Mouse (Mus musculus): ENCODE measurements at regions not wholly inside any gene's neighbourhood (a gene's known extent, or its start where the extent isn't known, plus 50 kb on each side); places are given as distances from the start of the nearest gene placed in this dataset.
"Not testable (repeated sequence)": the region's sequence is repeated elsewhere in the genome, so short reads cannot be mapped to it uniquely, and the experiment has no call there.

DNA sequence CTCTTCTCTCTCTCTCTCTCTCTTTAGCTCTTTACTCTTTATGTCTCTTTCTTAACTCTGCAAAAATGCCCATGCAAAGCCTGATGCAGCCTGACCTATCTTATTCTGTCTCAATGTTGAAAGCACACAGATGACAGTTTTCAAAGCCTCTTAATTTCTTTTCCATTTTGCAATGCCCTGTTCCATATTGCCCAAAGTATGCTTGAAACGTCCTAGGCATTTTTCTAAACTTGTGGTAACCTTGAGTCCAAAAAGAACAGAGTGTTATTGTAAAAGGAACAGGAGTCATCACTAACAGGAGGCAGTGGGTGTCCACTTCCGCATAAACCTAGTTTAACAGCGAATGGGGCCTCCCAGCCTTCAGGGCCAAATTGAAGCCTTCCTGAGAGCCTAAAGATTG, 271.9 kb upstream of the Hand2 start:
- Histone ChIP-seq H3K79me2 (ENCODE audit: control insufficient read depth, insufficient read depth) (no peaks in the 10 kb centered on the region), H3K36me3 (ENCODE audit: control insufficient read depth, insufficient read depth) (no peaks in the 10 kb centered on the region), H3K27me3 (ENCODE audit: control insufficient read depth, insufficient read depth, insufficient read length) (no peaks in the 10 kb centered on the region), H3K4me3 (ENCODE audit: insufficient read depth, poor library complexity, severe bottlenecking) (no peak overlapping the region), H3K79me3 (ENCODE audit: low read depth) (no peaks in the 10 kb centered on the region), H3ac (ENCODE audit: control insufficient read depth, insufficient read length, low read depth) (no peak overlapping the region)
- no peak for TF ChIP-seq MAX (IDR thresholded peaks at IDR 0.05)
- no peak for TF ChIP-seq CEBPB (IDR thresholded peaks at IDR 0.05; ENCODE audit: low read depth)
- no peak for TF ChIP-seq MYOD1 (IDR thresholded peaks at IDR 0.05; ENCODE audit: control insufficient read depth, insufficient read length, low read depth)
- no peak for TF ChIP-seq MYOG (IDR thresholded peaks at IDR 0.05; ENCODE audit: control insufficient read depth, extremely low read depth, insufficient read length)
- no peak for TF ChIP-seq FOSL1 (IDR thresholded peaks at IDR 0.05; ENCODE audit: insufficient read depth, low read length, poor library complexity, severe bottlenecking)
- TF ChIP-seq USF1 (IDR thresholded peaks at IDR 0.05; ENCODE audit: low read depth): no peak
- no peak for TF ChIP-seq CTCF (IDR thresholded peaks at IDR 0.05; ENCODE audit: control insufficient read depth, insufficient read depth, insufficient read length)

DNA sequence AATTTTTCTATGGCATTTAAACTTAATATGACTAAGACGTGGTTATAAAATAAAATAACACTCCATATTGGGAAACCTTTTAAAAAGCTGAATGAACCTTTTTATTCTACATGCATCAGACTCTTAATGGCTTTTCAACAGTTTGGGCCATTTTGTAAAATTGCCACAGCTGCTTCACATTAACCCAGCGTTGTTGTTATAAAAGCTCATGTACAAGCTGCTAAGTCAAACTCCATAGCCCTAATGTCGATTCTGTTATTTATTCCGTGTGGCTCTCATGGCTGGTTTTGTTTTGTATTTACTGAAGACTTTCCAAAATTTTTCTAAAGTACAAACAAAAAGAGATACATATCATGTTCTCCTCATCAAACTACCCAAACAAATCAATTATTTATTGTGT, 268.1 kb upstream of the Hand2 start:
- H3K4me3 ChIP-seq (ENCODE audit: insufficient read depth, poor library complexity, severe bottlenecking): no peak overlapping the region
- TF ChIP-seq CEBPB (IDR thresholded peaks at IDR 0.05; ENCODE audit: low read depth): no peak
- TF ChIP-seq USF1 (IDR thresholded peaks at IDR 0.05; ENCODE audit: low read depth): no peak
- no peak for TF ChIP-seq MYOG (IDR thresholded peaks at IDR 0.05; ENCODE audit: control insufficient read depth, extremely low read depth, insufficient read length)

DNA sequence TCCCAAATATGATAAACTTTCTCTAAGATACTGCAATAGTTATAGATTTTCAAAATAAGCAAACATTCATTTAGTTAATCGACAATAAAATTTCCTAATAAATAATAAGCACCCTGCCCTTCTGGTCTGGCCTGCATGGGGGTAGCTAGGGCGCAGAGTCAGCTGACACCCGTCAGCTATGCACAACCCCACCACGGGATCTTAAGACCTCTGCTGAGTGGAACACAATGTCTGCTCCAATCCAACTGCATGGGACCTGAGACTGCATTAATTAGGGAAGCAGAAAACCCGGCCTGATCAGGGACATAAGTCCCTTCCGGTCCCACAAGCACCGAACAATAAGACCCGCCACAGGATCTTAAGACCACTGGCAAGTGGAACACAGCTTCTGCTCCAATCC, 243.8 kb upstream of the Hand2 start:
- no peaks in the 10 kb centered on the region for H3K27me3 ChIP-seq (ENCODE audit: control insufficient read depth, insufficient read depth, insufficient read length)
- H3K4me3 ChIP-seq (ENCODE audit: insufficient read depth, poor library complexity, severe bottlenecking): no peak overlapping the region
- H3ac ChIP-seq (ENCODE audit: control insufficient read depth, insufficient read length, low read depth): no peak overlapping the region
- H3K36me3 ChIP-seq (ENCODE audit: control insufficient read depth, insufficient read depth): no peaks in the 10 kb centered on the region
- H3K79me2 ChIP-seq (ENCODE audit: control insufficient read depth, insufficient read depth): no peaks in the 10 kb centered on the region
- no peaks in the 10 kb centered on the region for H3K79me3 ChIP-seq (ENCODE audit: low read depth)
- TF ChIP-seq USF1 (IDR thresholded peaks at IDR 0.05; ENCODE audit: low read depth): no peak
- TF ChIP-seq MYOG (IDR thresholded peaks at IDR 0.05; ENCODE audit: control insufficient read depth, extremely low read depth, insufficient read length): no peak
- TF ChIP-seq MAX (IDR thresholded peaks at IDR 0.05): no peak
- no peak for TF ChIP-seq FOSL1 (IDR thresholded peaks at IDR 0.05; ENCODE audit: insufficient read depth, low read length, poor library complexity, severe bottlenecking)
- no peak for TF ChIP-seq MYOD1 (IDR thresholded peaks at IDR 0.05; ENCODE audit: control insufficient read depth, insufficient read length, low read depth)
- TF ChIP-seq CTCF (IDR thresholded peaks at IDR 0.05; ENCODE audit: control insufficient read depth, insufficient read depth, insufficient read length): no peak
- no peak for TF ChIP-seq CEBPB (IDR thresholded peaks at IDR 0.05; ENCODE audit: low read depth)

More for the DNA sequence above, 268.1 kb upstream of the Hand2 start:
- Histone ChIP-seq H3K27me3 (ENCODE audit: control insufficient read depth, insufficient read depth, insufficient read length) (no peaks in the 10 kb centered on the region), H3ac (ENCODE audit: control insufficient read depth, insufficient read length, low read depth) (no peak overlapping the region), H3K79me2 (ENCODE audit: control insufficient read depth, insufficient read depth) (no peaks in the 10 kb centered on the region), H3K36me3 (ENCODE audit: control insufficient read depth, insufficient read depth) (no peaks in the 10 kb centered on the region), H3K79me3 (ENCODE audit: low read depth) (no peaks in the 10 kb centered on the region)

DNA sequence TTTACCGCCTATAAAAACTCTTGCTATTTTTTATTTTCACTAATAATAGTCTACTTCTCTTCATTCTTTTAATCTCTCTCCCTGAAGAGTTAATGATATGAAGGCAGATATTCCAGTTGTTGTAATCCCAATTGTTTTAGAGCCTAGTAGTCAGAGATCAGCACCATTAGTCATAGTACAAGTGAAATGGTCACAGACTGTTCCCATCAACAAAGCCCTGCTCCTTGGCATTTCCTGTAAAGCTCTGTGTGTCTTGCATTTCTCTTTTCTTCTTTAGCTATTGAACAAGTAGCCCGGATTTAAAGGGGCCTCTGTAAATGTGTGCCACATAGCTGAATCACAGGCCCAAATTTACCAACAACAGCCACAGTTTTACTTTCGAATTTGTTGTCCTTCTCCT, 234.0 kb upstream of the Hand2 start:
- no peak overlapping the region for H3ac ChIP-seq (ENCODE audit: control insufficient read depth, insufficient read length, low read depth)
- H3K4me3 ChIP-seq (ENCODE audit: insufficient read depth, poor library complexity, severe bottlenecking): no peak overlapping the region
- no peaks in the 10 kb centered on the region for H3K36me3 ChIP-seq (ENCODE audit: control insufficient read depth, insufficient read depth)
- no peaks in the 10 kb centered on the region for H3K79me3 ChIP-seq (ENCODE audit: low read depth)
- no peak for TF ChIP-seq USF1 (IDR thresholded peaks at IDR 0.05; ENCODE audit: low read depth)
- no peak for TF ChIP-seq CEBPB (IDR thresholded peaks at IDR 0.05; ENCODE audit: low read depth)
- no peak for TF ChIP-seq MAX (IDR thresholded peaks at IDR 0.05)
- TF ChIP-seq MYOG (IDR thresholded peaks at IDR 0.05; ENCODE audit: control insufficient read depth, extremely low read depth, insufficient read length): no peak
- no peak for TF ChIP-seq FOSL1 (IDR thresholded peaks at IDR 0.05; ENCODE audit: insufficient read depth, low read length, poor library complexity, severe bottlenecking)
- no peak for TF ChIP-seq CTCF (IDR thresholded peaks at IDR 0.05; ENCODE audit: control insufficient read depth, insufficient read depth, insufficient read length)
- no peak for TF ChIP-seq MYOD1 (IDR thresholded peaks at IDR 0.05; ENCODE audit: control insufficient read depth, insufficient read length, low read depth)
- H3K79me2 ChIP-seq (ENCODE audit: control insufficient read depth, insufficient read depth): no peaks in the 10 kb centered on the region
- no peaks in the 10 kb centered on the region for H3K27me3 ChIP-seq (ENCODE audit: control insufficient read depth, insufficient read depth, insufficient read length)

DNA sequence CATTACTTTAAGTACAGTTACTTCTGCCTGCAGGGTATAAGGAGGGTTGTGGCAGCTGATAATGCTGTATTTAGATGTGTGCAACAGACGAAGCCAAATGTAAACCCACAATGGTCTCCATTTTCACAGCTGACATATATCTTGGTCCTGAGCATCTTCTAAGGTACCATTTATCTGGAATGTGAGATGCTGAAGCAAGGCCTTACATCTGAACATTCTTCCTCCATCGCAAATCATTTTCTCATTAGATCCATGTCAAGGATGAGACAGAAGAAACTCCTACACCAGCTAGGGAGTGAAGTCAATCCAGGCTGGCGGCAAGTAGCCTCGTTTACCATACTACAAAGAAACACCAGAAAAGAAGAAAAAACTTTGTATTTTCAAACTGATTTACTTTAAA, 228.4 kb upstream of the Hand2 start:
- no peak overlapping the region for H3K4me3 ChIP-seq (ENCODE audit: insufficient read depth, poor library complexity, severe bottlenecking)
- H3ac ChIP-seq (ENCODE audit: control insufficient read depth, insufficient read length, low read depth): no peak overlapping the region
- H3K79me2 ChIP-seq (ENCODE audit: control insufficient read depth, insufficient read depth): no peaks in the 10 kb centered on the region
- no peaks in the 10 kb centered on the region for H3K27me3 ChIP-seq (ENCODE audit: control insufficient read depth, insufficient read depth, insufficient read length)
- TF ChIP-seq CEBPB (IDR thresholded peaks at IDR 0.05; ENCODE audit: low read depth) (no peak), MYOG (IDR thresholded peaks at IDR 0.05; ENCODE audit: control insufficient read depth, extremely low read depth, insufficient read length) (no peak), MYOD1 (IDR thresholded peaks at IDR 0.05; ENCODE audit: control insufficient read depth, insufficient read length, low read depth) (no peak), USF1 (IDR thresholded peaks at IDR 0.05; ENCODE audit: low read depth) (no peak), CTCF (IDR thresholded peaks at IDR 0.05; ENCODE audit: control insufficient read depth, insufficient read depth, insufficient read length) (no peak), FOSL1 (IDR thresholded peaks at IDR 0.05; ENCODE audit: insufficient read depth, low read length, poor library complexity, severe bottlenecking) (no peak), MAX (IDR thresholded peaks at IDR 0.05) (no peak)
- H3K79me3 ChIP-seq (ENCODE audit: low read depth): no peaks in the 10 kb centered on the region
- no peaks in the 10 kb centered on the region for H3K36me3 ChIP-seq (ENCODE audit: control insufficient read depth, insufficient read depth)

DNA sequence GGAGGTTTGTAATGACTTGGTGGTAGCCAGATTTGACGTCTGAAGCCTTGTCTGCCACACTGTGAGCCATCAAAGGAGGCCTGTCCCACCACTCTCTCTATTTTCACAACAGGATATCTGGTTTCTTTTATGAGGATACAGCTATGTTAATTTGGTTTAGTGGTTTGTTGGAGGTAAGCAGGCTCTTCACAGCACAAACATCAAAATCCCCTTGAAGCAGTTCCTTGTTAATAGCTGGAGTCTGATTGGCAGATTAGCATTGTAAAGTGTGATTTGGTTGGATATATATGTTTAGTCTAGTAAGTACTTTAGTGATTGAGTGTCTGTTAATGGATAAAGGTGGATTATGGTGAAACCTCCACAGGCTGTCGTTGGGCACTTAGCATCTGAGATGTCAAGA, 225.6 kb upstream of the Hand2 start:
- H3K4me3 ChIP-seq (ENCODE audit: insufficient read depth, poor library complexity, severe bottlenecking): no peak overlapping the region
- no peak for TF ChIP-seq FOSL1 (IDR thresholded peaks at IDR 0.05; ENCODE audit: insufficient read depth, low read length, poor library complexity, severe bottlenecking)
- TF ChIP-seq CEBPB (IDR thresholded peaks at IDR 0.05; ENCODE audit: low read depth): no peak
- no peak for TF ChIP-seq MYOD1 (IDR thresholded peaks at IDR 0.05; ENCODE audit: control insufficient read depth, insufficient read length, low read depth)
- TF ChIP-seq MAX (IDR thresholded peaks at IDR 0.05): no peak
- no peak overlapping the region for H3ac ChIP-seq (ENCODE audit: control insufficient read depth, insufficient read length, low read depth)
- H3K79me2 ChIP-seq (ENCODE audit: control insufficient read depth, insufficient read depth): no peaks in the 10 kb centered on the region
- H3K36me3 ChIP-seq (ENCODE audit: control insufficient read depth, insufficient read depth): no peaks in the 10 kb centered on the region
- H3K79me3 ChIP-seq (ENCODE audit: low read depth): no peaks in the 10 kb centered on the region
- H3K27me3 ChIP-seq (ENCODE audit: control insufficient read depth, insufficient read depth, insufficient read length): no peaks in the 10 kb centered on the region

DNA sequence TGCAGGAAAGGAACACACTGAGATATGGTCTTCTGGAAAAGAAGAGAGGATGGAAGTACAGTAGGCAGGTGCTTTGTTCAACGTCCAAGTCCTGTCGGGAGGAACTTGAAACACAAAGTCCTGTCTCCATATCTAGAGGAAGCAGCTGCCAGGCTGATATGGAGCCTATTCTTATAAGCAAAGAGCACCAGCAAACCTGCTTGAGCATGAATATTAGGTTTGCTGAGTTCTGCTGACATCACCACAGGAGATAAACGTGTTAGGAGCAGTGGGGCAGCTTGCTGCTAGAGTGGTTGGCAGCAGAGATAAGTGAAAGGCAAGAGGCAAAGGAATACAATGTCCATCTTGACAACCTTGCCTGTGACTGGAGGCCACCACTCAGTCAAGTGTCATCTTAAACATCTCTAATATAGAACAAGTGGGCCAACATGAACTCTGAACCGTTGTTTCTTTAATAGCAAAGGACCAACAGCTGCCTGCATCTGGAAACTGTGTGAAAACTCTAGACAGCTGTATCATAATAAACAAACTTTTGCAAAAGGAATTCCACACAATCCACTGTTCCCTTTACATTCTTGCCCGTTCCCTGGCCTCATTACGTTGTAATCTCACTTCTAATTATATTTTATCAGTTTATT, 209.9 kb upstream of the Hand2 start:
- not testable (repeated sequence) for H3K36me3 ChIP-seq (ENCODE audit: control insufficient read depth, insufficient read depth); H3ac ChIP-seq (ENCODE audit: control insufficient read depth, insufficient read length, low read depth); H3K79me2 ChIP-seq (ENCODE audit: control insufficient read depth, insufficient read depth); H3K4me3 ChIP-seq (ENCODE audit: insufficient read depth, poor library complexity, severe bottlenecking); H3K27me3 ChIP-seq (ENCODE audit: control insufficient read depth, insufficient read depth, insufficient read length); H3K79me3 ChIP-seq (ENCODE audit: low read depth)
